Mouse (Mus musculus) left cerebral cortex, postnatal 25 days (tissue): Measurements from ENCODE around the gene Dnajb1. TPM values are rescaled to one million over a fixed set of nuclear protein-coding genes. Genes with fewer than 3 reads are reported as not detected.

ENCODE experiments used
- DNase-seq, 2 experiments: peaks; one replicate each; pipeline ENCODE4 v3.0.0; 2022; ENCODE audit warnings: low spot score in 2 of 2, mixed read lengths in 1 of 2
- intact Hi-C: fragments of 180-260 bp; cut with DNase I; formaldehyde crosslinking; loops from one replicate; pipeline ENCODE4 v1.15.1; 2025
- total RNA-seq, 2 experiments: library from RNA; stranded (reverse); gene quantifications; 2 replicates each; pipeline ENCODE4 v1.2.3; 2021

The Dnajb1 gene
- total RNA-seq, 2 experiments from 2014 or later = 56.0 to 59.1 TPM

DNA sequence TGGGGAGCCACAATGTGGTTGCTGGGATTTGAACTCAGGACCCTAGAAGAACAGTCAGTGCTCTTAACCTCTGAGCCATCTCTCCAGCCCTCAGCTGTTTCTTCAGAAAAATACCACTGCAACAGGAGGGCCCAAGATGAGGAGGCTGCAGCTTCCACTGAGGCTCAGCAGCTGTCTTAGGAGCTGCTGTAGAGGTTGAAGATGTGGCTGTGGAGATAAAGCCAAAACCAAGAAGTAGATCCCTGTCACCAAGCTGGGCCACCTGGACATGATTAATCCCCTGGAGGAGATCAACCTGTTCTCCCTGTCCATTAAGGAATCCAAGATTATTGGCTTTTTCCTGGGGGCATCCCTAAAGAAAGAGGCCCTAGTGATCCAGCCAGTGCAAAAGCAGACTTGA lies 8.2 kb upstream of the Dnajb1 start:
- intact Hi-C loops = no loop called here
- no peak for DNase-seq

DNA sequence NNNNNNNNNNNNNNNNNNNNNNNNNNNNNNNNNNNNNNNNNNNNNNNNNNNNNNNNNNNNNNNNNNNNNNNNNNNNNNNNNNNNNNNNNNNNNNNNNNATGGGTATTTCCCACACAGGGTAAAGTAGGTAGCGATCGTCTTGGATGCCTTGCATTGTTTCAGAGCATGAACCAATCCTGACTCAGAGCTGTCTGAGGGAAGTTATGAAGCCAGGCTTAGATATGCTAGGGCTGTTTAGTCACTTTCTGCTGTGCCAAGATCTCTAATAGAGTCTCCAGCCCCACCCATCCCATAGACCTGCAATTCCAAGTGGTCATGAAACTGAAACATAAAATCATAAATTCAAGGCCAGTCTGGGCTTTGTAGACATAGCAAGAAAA lies 5.4 kb upstream of the Dnajb1 start:
- no peak for DNase-seq
- intact Hi-C loops = no loop called here

DNA sequence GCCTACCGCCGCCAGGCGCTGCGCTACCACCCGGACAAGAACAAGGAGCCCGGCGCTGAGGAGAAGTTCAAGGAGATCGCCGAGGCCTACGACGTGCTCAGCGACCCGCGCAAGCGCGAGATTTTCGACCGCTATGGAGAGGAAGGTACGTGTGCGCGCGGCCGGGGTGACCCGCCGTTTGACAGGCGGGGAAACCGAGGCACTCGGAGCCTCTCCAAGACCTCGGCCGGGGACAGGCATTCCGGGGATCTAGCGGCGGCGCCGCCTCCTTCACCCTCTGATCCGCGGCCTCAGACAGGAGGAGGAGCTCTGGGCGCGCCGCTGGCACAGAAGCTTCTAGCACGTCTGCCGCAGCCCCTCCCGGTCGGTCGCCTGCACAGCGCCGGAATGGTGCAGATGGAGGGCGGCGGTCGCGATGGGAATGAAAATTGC lies 421 bp downstream of the Dnajb1 start:
- intact Hi-C loops = loop anchor here (1.0 kb wide), 2 partner anchors 14 to 44 kb away; partner anchors contain the start of gene Gipc1

DNA sequence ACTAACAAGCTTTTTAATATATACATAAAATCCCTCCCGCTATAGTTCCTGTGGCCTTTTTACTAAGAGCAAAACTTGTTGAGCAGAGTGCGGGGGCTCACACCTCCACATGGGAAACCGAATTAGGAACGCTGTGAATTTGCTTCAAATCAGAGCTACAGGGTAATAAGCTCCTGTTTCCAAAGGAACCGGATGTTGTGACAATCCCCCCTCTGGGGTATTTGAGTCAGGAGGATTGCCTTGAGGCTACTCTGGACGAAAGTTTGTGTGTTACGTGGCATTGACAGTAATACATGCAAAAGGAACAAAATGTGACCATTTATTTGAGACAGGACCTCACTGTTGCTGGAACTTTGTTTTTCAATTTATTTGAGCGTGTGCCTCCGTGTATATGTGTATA lies 1.1 kb downstream of the Dnajb1 start:
- DNase-seq = peak in 1 of 2 experiments; percentile 45
- intact Hi-C loops = no loop called here

More for the DNA sequence above, 421 bp downstream of the Dnajb1 start:
- peak; percentile 84 to 86 for DNase-seq

DNA sequence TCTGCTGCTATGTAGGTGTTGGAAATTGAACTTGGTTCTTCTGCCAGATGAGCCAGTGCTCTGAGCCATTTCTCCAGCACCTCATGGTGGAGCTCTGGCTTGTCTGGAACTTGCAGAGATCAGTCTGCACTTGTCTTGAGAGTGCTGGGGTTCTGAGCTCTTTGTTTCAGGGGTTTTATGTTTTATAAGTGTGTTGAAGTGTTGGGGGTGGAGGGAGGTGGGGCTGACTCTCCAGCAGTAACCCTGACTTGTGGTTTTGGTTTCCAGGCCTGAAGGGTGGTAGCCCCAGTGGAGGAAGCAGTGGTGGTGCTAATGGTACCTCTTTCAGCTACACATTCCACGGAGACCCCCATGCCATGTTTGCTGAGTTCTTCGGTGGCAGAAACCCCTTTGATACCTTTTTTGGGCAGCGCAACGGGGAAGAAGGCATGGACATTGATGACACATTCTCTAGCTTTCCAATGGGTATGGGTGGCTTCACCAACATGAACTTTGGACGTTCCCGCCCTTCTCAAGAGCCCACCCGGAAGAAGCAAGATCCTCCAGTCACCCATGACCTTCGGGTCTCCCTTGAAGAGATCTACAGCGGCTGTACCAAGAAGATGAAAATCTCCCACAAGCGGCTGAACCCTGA lies 1.7 kb downstream of the Dnajb1 start:
- no peak for DNase-seq
- intact Hi-C loops = no loop called here

DNA sequence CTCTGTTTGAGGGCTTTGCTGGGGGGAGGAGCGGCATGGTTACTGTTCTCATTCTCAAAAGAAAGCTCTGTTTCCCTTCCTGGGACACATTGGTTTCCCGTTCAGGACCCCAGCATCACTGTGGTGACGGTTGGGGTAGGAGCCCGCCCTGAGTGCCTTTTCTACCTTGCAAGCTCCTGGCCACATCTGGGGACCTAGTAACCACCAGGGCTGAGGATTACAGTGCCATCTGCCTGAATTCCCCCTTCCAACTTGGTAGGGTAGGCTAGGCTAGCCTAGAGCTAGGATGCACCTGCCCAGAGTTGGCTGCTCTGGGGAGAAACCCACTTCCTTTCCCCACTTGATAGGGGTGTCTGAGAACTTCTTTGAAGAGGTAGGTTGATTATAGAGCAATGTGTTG lies 3.9 kb downstream of the Dnajb1 start:
- intact Hi-C loops = no loop called here
- DNase-seq = no peak

DNA sequence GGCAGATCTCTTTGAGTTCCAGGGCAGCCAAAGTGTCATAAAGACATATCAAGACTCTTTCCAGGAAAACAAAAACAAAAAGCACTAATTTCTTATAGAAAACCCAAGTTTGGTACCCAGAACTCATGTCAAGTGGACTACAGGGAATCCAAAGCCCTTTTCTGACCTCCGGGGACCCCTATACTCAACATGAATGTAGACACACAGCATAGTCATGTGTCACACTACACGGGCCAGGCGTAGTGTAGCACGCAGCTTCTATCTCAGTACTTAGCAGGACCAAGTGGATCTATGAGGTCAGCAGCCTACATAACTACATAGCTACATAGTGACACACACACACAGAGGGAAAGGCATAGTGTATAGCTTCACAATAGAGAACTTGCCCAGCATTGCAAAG lies 5.7 kb downstream of the Dnajb1 start:
- intact Hi-C loops = no loop called here
- no peak for DNase-seq

DNA sequence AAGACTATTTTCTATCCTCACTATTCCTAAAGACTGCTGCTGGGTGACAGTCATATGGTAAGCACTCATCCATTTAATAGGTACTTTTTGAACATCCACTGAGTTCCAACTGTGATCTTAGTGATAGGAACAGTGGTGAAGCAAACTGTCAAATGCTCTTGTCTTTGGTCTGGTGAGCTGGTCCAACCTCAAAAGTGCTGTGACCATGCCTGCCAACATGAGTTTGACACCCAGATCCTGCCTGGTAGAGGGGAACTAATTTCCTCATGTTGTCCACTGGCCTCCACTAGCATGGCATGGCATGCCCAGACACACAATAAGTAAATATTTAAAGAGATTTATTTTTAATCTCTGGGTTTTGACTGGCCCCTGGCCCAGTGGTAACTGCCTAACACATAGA lies 8.6 kb downstream of the Dnajb1 start:
- intact Hi-C loops = no loop called here

DNA sequence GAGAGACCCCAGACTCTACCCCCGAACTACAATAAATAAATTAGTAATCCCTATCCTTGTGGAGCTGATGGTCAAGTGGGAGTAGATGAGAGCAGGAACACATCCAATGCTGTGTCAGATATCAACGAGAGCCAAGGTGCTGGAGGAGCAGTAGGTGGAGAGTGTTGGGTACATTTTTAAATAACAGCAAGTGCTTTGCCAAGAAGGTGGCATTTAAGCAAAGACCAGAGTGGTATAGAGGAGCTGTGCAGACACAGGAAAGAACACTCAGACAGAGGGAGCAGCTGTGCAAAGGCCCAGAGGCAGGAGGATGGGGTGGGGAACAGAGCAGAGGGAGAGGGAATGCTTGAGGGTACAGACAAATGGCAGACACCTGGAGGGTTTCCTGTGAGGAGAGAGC lies 9.1 kb downstream of the Dnajb1 start:
- intact Hi-C loops = no loop called here
- DNase-seq = peak in 1 of 2 experiments; percentile 83

More for the DNA sequence above, 8.6 kb downstream of the Dnajb1 start:
- DNase-seq = no peak

DNA sequence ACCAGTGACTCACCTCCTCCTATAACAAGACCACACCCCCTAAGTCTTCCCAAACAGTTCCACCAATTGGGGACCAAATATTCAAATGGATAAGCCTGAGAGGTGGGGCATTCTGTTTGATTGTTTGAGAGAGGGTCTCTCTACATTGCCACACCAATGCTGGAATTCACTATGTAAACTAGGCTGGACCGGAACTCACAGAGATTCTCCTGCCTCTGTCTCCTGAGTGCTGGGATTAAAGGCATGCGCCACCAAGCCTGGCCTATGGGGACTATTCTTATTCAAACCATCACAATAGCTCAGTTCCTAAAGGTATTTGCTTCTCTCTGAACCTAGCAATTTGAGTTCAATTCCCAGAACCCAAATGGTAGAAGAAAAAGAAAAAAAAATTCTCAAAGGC lies 10.6 kb downstream of the Dnajb1 start:
- intact Hi-C loops = no loop called here
- DNase-seq = no peak

DNA sequence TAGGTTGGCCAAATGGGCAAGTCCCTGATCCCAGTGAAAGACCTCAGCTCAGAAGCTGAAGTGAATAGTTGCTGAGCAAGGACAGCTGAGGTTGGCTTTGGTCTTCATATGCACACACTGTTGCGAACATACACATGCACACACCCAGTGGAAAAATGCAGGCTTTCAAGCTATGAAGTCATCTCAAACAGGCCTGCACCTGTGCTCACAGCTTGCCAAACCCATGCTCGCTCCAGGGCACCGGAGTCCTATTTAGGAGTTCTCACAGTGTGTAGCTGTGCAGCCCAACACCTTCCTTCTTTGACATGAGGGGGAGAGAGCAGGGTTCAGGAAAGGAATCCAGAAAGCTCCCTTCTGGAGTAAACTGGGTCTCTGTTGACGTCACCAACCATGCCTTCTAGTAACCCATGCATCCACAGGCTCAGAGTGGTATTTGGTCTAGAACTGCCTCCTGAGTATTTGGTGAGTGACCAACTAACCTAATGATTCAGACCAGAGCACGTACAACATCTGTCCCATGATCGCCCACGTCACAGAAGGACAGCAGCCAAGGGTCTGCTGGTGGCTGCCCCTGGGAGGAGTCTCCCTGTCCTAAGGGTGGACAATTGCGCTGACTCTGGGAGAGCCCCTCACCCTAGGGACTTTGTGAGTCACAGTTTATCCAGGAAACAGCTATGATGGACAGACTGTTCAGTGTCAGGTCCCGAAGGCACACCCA lies 11.7 kb downstream of the Dnajb1 start:
- DNase-seq = no peak
- intact Hi-C loops = no loop called here

DNA sequence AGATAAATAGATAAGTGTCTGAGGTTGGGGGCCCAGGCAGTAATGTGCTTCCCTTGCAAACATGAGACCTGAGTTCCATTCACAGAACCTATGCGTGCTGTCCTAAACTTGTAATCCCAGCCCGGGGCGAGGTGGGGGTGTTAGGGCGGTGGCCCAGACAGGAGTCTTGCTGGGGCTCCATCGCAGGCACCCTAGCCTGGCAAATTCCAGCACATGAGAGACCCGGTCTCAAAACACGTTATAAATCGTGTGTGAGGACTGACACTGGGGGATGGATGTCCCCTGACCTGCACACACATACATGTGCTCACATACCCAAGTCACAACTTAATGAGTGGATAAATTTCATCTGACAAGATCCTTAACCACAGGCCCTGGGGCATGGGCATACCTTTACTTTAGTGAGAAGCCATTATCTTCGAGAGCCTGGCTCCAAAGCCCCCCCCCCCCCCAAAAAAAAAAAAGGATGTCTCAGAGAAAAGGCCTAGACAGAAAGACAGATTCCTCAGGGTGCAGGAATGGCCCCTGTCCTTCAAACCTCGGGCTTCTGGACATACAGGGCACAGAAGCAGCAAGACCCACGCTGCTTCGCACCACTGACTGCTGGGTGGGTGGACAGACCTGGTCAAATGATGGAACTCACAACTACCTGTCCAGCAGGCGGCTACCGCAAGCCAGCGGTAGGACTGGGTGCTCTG lies 13.8 kb downstream of the Dnajb1 start:
- intact Hi-C loops = loop anchor here (2.0 kb wide), 1 partner anchor 55 kb away; the partner anchor contains the start of gene Ndufb7
- no peak for DNase-seq

DNA sequence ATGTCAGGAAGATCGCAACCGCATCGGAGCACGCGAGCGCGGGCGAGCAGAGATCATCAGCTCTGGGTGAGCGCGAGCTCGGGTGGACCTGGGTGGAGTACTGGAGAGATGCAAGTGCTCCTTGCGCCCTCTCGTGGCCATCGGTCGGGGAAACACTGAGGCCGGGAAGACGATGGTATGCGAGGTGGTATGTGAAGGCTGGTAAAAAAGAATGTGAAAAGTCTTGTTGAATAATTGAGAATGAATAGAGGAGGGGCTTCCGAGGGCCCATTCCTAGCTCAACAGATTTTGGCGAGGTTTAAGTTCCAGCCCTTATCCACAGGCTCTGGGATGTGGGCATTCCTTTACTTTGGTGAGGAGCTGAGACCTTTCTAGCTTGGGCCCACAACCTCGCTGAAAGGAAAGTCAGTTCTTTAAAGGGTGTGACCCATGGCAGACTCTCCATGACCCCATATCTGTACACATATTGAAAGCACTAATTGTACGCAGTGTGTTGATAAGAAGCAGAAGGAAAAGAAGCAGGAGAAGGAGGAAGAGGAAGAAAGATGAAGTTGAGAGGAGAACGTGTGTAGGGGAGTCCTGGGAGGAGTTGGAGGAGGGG lies 14.5 kb downstream of the Dnajb1 start:
- intact Hi-C loops = loop anchor here (2.0 kb wide), 1 partner anchor 56 kb away; the partner anchor contains the start of gene Ndufb7

DNA sequence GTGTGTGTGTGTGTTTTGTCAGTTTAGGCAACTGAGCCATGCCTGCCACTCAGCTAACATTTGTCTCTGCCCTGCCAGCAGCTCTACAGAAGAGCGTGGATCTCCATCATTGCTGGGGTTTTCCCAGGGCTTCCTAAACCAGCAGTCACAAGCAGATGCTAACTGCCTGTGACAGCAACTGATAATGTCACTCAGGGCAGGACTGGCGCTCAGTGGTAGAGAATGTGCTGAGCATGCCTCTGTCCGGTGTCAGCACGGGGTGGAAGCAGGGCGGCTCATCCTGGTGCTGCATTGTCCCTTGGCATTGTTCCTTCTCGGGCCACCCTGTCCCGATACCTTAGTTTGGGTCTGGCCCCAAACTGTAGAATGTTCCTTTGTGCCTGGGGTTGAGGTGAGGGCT lies 15.6 kb downstream of the Dnajb1 start:
- intact Hi-C loops = loop anchor here (2.0 kb wide), 1 partner anchor 57 kb away; the partner anchor contains the start of gene Ndufb7
- DNase-seq = no peak

More for the DNA sequence above, 14.5 kb downstream of the Dnajb1 start:
- peak; percentile 90 to 95 for DNase-seq

DNA sequence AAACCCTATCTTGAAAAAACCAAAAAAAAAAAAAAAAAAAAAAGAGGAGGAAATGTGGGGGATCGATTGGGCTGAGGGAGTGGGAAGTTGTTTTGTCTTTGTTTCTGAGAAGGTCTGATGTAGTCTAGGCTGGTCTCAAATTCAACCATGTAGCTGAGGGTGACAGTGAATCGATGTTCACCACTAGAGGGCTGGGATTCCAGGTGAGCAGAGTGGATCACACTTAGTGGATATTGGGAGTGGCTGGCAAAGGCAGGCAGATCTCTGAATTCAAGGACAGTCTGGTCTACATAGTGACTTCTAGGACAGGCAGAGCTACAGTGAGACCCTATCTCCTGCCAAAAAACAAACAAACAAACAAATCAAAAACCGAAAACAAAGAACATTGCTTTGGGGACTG lies 16.7 kb downstream of the Dnajb1 start:
- intact Hi-C loops = no loop called here
- peak in 1 of 2 experiments; percentile 50 for DNase-seq

DNA sequence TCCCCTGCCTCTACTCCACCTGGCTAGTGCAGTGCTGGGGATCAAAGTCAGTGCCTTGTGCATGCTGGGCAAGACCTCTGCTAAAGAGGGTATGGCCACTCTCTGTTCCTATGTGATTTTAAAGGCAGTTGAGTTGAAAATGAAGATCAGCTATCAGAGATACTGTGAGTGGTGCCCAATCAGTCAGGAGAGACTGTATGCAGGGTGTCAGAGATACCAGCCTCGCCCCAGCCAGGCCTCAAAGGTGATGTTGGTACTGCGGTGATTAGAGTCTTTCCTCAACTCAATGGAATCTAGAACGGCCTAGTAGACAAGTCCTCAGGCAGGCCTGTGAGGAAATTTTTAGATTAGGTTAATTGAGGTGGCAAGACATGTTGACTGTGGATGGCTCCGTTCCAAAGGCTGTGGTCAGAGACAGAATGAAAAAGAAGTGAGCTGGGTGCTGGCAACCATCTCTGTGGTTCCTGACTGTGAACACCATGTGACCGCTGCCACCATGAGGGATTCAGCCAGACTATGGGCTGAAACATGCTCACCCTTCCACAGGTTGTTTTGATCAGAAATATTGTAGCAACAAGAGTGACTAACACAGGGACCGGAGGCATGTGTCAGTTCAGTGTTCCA lies 17.8 kb downstream of the Dnajb1 start:
- intact Hi-C loops = no loop called here
- no peak for DNase-seq

DNA sequence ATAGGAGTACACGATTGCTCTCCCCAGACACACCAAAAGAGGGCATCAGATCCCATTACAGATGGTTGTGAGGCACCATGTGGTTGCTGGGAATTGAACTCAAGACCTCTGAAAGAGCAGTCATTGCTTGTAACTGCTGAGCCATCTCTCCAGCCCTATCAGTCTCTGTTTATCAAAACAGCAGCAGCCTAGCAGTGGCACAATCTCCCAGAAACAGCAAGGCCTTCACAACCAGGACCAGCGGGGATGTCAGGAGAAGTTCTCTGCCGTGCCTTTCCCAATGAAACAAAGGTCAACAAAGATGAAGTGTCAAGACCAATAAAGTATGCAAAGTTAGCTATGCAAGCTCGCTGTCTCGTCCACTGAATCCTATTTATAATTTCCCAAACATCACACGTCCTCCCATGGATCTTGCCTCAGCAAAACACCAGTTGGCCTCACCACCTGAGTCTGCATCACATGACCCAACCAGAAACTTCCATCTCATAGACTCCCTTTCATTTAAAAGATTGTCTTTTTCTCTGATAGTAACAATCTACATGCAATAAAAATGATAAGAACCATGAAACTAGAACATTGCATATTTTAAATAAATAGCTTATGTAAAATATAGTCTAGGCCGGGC lies 24.2 kb downstream of the Dnajb1 start:
- intact Hi-C loops = no loop called here
- no peak for DNase-seq

DNA sequence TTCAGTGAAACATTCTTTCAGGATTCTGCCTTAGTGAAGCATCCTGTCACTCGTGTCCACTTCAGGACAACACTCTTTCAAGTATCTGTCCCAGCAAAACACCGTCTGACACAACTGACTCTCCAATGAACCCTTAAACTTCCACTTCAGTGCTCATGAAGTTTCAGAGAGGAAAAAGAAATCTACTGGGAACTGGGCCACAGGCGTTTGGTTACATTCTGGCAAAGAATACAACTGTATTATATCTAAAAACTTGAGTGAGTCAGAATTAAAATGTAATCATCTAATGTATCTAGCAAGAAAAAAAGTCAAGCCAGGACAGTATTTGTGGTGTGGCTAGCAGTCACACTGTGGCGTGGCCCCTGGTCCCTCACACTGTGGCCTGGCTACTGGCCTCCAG lies 30.9 kb downstream of the Dnajb1 start:
- intact Hi-C loops = no loop called here
- DNase-seq = no peak

DNA sequence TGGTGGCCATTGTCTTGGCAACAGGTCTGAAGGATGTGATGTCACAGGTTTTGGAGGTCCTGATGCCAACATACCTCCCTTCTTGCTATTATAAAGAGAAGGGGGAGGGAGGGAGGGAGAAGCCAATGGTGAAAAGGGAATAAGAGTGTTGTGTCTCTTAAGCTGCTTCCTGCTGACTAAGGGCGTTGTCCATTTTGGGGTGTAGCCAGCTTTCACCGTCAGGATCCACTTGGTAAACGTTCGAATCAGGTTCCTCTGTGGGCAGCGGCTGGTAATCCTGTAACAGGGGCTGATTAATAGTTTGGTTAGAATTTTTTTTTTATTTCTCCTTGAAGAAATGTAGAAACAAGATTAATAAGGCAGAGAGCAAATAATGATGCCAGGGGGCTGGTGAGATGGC lies 31.7 kb downstream of the Dnajb1 start:
- intact Hi-C loops = no loop called here
- DNase-seq = no peak
